Mouse (Mus musculus) frontal cortex, postnatal 14 days (tissue): ENCODE data around the gene Irx5.
A peak's percentile ranks its signal among the peaks of the same experiment; 100 is the strongest.

Source experiments
- DNase-seq, 2 experiments: peaks; one replicate each; pipeline ENCODE4 v3.0.0; 2022; ENCODE audit warnings: low spot score in 2 of 2

The Irx5 gene

GRCm38 (mm10) chr8:92357398-92357981 lies at the start of gene Irx5:
Gene Irx5 (plus strand): TSS chr8:92357625.
- peak in 1 of 2 experiments; percentile 14 for DNase-seq

- DNase-seq, result no peak
Measured at GRCm38 (mm10) chr8:92312178-92312577, 45.2 kb upstream of the Irx5 start.

- no peak for DNase-seq
Measured at GRCm38 (mm10) chr8:92313707-92314106, 43.7 kb upstream of the Irx5 start.

GRCm38 (mm10) chr8:92323751-92324150 lies 33.7 kb upstream of the Irx5 start:
- DNase-seq, result no peak

- DNase-seq, result no peak
Measured at GRCm38 (mm10) chr8:92327176-92327575, 30.2 kb upstream of the Irx5 start.

GRCm38 (mm10) chr8:92329273-92329672 lies 28.2 kb upstream of the Irx5 start:
- DNase-seq, result no peak

GRCm38 (mm10) chr8:92331811-92332210 lies 25.6 kb upstream of the Irx5 start:
- no peak for DNase-seq

- no peak for DNase-seq
Measured at GRCm38 (mm10) chr8:92333406-92333805, 24.0 kb upstream of the Irx5 start.

GRCm38 (mm10) chr8:92335079-92335478 lies 22.3 kb upstream of the Irx5 start:
- no peak for DNase-seq

- DNase-seq, result no peak
Measured at GRCm38 (mm10) chr8:92336041-92336440, 21.4 kb upstream of the Irx5 start.

GRCm38 (mm10) chr8:92343544-92343943 lies 13.9 kb upstream of the Irx5 start:
- no peak for DNase-seq

GRCm38 (mm10) chr8:92349898-92350486 lies 7.4 kb upstream of the Irx5 start:
- DNase-seq, result no peak

- DNase-seq, result no peak
Measured at GRCm38 (mm10) chr8:92353405-92353804, 4.0 kb upstream of the Irx5 start.

- DNase-seq, result no peak
Measured at GRCm38 (mm10) chr8:92354536-92355482, 2.6 kb upstream of the Irx5 start.

- peak; percentile 93 to 96 for DNase-seq
Measured at GRCm38 (mm10) chr8:92355701-92356612, 1.5 kb upstream of the Irx5 start.

- DNase-seq, result no peak
Measured at GRCm38 (mm10) chr8:92356613-92357375, 631 bp upstream of the Irx5 start.

- no peak for DNase-seq
Measured at GRCm38 (mm10) chr8:92358141-92358999, 945 bp downstream of the Irx5 start.

- DNase-seq, result peak in 1 of 2 experiments; percentile 4
Measured at GRCm38 (mm10) chr8:92359000-92359832, 1.8 kb downstream of the Irx5 start.

GRCm38 (mm10) chr8:92359833-92360082 lies 2.3 kb downstream of the Irx5 start:
- no peak for DNase-seq
